Mouse (Mus musculus) ES-E14 (cell line): ENCODE results near the gene Nmi.

Experiments used
- CHD2 ChIP-seq: IDR thresholded peaks from 2 replicates; pipeline ENCODE4 v1.6.1; 2014; ENCODE audit warnings: mild to moderate bottlenecking, low read depth, low read length, inconsistent platforms
- MAFK ChIP-seq: IDR thresholded peaks from 2 replicates; pipeline ENCODE4 v1.6.1; 2014; ENCODE audit warnings: mild to moderate bottlenecking, low read depth, low read length, inconsistent platforms; ENCODE audit not compliant: insufficient read depth
- ZC3H11A ChIP-seq: IDR thresholded peaks from 2 replicates; pipeline ENCODE4 v1.6.1; 2012; ENCODE audit warnings: low read depth, mild to moderate bottlenecking, inconsistent platforms, low read length, borderline replicate concordance
- ZNF384 ChIP-seq: IDR thresholded peaks from 2 replicates; pipeline ENCODE4 v1.6.1; 2012; ENCODE audit warnings: low read depth, low read length, inconsistent platforms

- no peak for TF ChIP-seq ZNF384
- TF ChIP-seq CHD2, result no peak
- no peak for TF ChIP-seq ZC3H11A
- no peak for TF ChIP-seq MAFK
Observed at GRCm38 (mm10) chr2:51937004-51937403, 36.3 kb downstream of the Nmi start.
